11 mouse cellular contexts compared by ENCODE assay signal in genomic region chr7:15966489-15966888, GRCm38 (mm10). TPM values are rescaled to one million over a fixed set of nuclear protein-coding genes. Genes with fewer than 3 reads are reported as not detected.
A peak's percentile ranks its signal among the peaks of the same experiment; 100 is the strongest.
DNase-seq lines count a peak whose midpoint lies in the region; ATAC-seq and TF ChIP-seq lines count a peak whose summit lies in the region.
"Had no signal": no experiment of that assay in that cellular context is flagged by ENCODE, and none has a peak within 500 bp of the region (broad histone marks: within the 10 kb centered on the region; RNA-seq: fewer than 3 reads in every experiment).

No protein-coding gene starts in this region.

- ATAC-seq in heart, embryonic 11.5 days (replicated peaks; ENCODE audit: insufficient number of reproducible peaks, low FRiP score, low TSS enrichment) = no peak
- no peak for ATAC-seq in lung, embryonic 14.5 days (ENCODE audit: insufficient read depth)

- no peak overlapping the region for H3K27ac ChIP-seq in heart, embryonic 11.5 days (ENCODE audit: low read depth, low read length)
- H3K27ac ChIP-seq in lung, embryonic 14.5 days (ENCODE audit: low read depth) = no peak overlapping the region
- H3K27ac ChIP-seq in embryonic fibroblast, embryonic 13.5 days (ENCODE audit: insufficient read depth, low read length) = peak overlapping the region; percentile 55

- H3K9ac ChIP-seq in heart, embryonic 11.5 days (ENCODE audit: low read depth, low read length) = no peak overlapping the region
- H3K9ac ChIP-seq in lung, embryonic 14.5 days = peak overlapping the region; percentile 69; the same call in 1 of the 2 replicates

- peaks cover 35% of the 10 kb centered on the region for H3K79me2 ChIP-seq in myocyte (ENCODE audit: control insufficient read depth, insufficient read depth)

- no peak for TF ChIP-seq POLR2A in embryonic fibroblast, embryonic 13.5 days (IDR thresholded peaks at IDR 0.05; ENCODE audit: low read depth, low read length)
- no peak for TF ChIP-seq POLR2A in myocyte (IDR thresholded peaks at IDR 0.05; ENCODE audit: insufficient read length, low read depth)

- 42% methylated on average over 3 of the region's 3 CpGs for WGBS in heart, embryonic 11.5 days (ENCODE audit: insufficient replicate concordance)
- 64% methylated on average over 3 of the region's 3 CpGs for WGBS in lung, embryonic 14.5 days

- DNase-seq in heart, adult 8-10 months (ENCODE audit: low spot score) = no peak
- no peak for DNase-seq in lung, embryonic 14.5 days
- DNase-seq in lung, postnatal 25 days (ENCODE audit: low spot score) = no peak
- DNase-seq in thymus, postnatal 0 days (ENCODE audit: low spot score) = no peak
- no peak for DNase-seq in frontal cortex, postnatal 10 days (ENCODE audit: low spot score in 2 of 2)
- DNase-seq: cerebellum, adult 11 months; right cerebral cortex, postnatal 14 days had no signal

- H3K36me3 ChIP-seq in heart, embryonic 11.5 days (ENCODE audit: control insufficient read depth, insufficient read depth, low read length) = peaks cover 3% of the 10 kb centered on the region
- peaks cover 18% of the 10 kb centered on the region; the same call in 1 of the 2 replicates for H3K36me3 ChIP-seq in lung, embryonic 14.5 days (ENCODE audit: insufficient read depth)
- H3K36me3 ChIP-seq in myocyte (ENCODE audit: control insufficient read depth, insufficient read depth) = no peaks in the 10 kb centered on the region

- peak overlapping the region; percentile 20 for H3ac ChIP-seq in myocyte (ENCODE audit: control insufficient read depth, insufficient read length)

- H3K4me1 ChIP-seq in heart, embryonic 11.5 days (ENCODE audit: control insufficient read depth, insufficient read depth, low read length) = peaks cover 11% of the 10 kb centered on the region
- H3K4me1 ChIP-seq in lung, embryonic 14.5 days (ENCODE audit: insufficient read depth) = peaks cover 22% of the 10 kb centered on the region
- H3K4me1 ChIP-seq in embryonic fibroblast, embryonic 13.5 days (ENCODE audit: control insufficient read depth, insufficient read depth, low read length) = peaks cover 15% of the 10 kb centered on the region

- H3K27me3 ChIP-seq in heart, embryonic 11.5 days (ENCODE audit: control insufficient read depth, insufficient read depth, low read length) = no peaks in the 10 kb centered on the region
- no peaks in the 10 kb centered on the region for H3K27me3 ChIP-seq in lung, embryonic 14.5 days (ENCODE audit: insufficient read depth, low read length)
- H3K27me3 ChIP-seq in myocyte (ENCODE audit: control insufficient read depth, insufficient read depth, insufficient read length) = no peaks in the 10 kb centered on the region
- H3K27me3 ChIP-seq: CH12.LX had no signal

- H3K4me2 ChIP-seq in heart, embryonic 11.5 days = peak overlapping the region; percentile 70
- peak overlapping the region; percentile 57 for H3K4me2 ChIP-seq in lung, embryonic 14.5 days
- H3K4me2 ChIP-seq in myocyte (ENCODE audit: low read depth) = peak overlapping the region; percentile 62

- TF ChIP-seq CTCF in lung, embryonic 14.5 days (IDR thresholded peaks at IDR 0.05; ENCODE audit: low read depth) = no peak
- no peak for TF ChIP-seq CTCF in embryonic fibroblast, embryonic 13.5 days (IDR thresholded peaks at IDR 0.05; ENCODE audit: borderline replicate concordance, insufficient read depth, low read length)

- H3K4me3 ChIP-seq in heart, embryonic 11.5 days (ENCODE audit: low read depth, low read length) = peak overlapping the region; percentile 45
- peak overlapping the region; percentile 52 for H3K4me3 ChIP-seq in lung, embryonic 14.5 days (ENCODE audit: low read depth, low read length)
- H3K4me3 ChIP-seq in embryonic fibroblast, embryonic 13.5 days (ENCODE audit: insufficient read depth, low read length) = peak overlapping the region; percentile 90
- peak overlapping the region; percentile 46 for H3K4me3 ChIP-seq in myocyte

- no peaks in the 10 kb centered on the region; the same call in 1 of the 2 replicates for H3K9me3 ChIP-seq in heart, embryonic 11.5 days (replicated peaks; ENCODE audit: control insufficient read depth, low read length)
- no peaks in the 10 kb centered on the region for H3K9me3 ChIP-seq in lung, embryonic 14.5 days (ENCODE audit: low read depth, low read length)

TF ChIP-seq in myocyte, 11 proteins besides CTCF, POLR2A, EP300 and RAD21:
- TF ChIP-seq REST (IDR thresholded peaks at IDR 0.05; ENCODE audit: insufficient read depth, insufficient read length) = no peak
- no peak for TF ChIP-seq MYOG (IDR thresholded peaks at IDR 0.05; ENCODE audit: control insufficient read depth in 1 of 3, insufficient read depth in 1 of 3, insufficient read length in 2 of 3, low read depth in 2 of 3)
- TF ChIP-seq CEBPB (IDR thresholded peaks at IDR 0.05; ENCODE audit: insufficient read depth, poor library complexity, severe bottlenecking) = no peak
- no peak for TF ChIP-seq POLR2AphosphoS2 (IDR thresholded peaks at IDR 0.05; ENCODE audit: insufficient read length, low read depth)
- TF ChIP-seq TCF12 (IDR thresholded peaks at IDR 0.05; ENCODE audit: insufficient read depth, poor library complexity, severe bottlenecking) = no peak
- no peak for TF ChIP-seq TCF3 (IDR thresholded peaks at IDR 0.05; ENCODE audit: insufficient read length, low read depth)
- no peak for TF ChIP-seq E2F4 (IDR thresholded peaks at IDR 0.05; ENCODE audit: insufficient read depth)

RNA-seq across cellular contexts. Expression of gene Ehd2, which starts 0.9 kb away (rescaled TPM):
- polyA plus RNA-seq in heart, embryonic 11.5 days (2014; fragmentation: Nextera tagmentation; extraction: Ambion mirVana) = 16.3 and 23.4 TPM in 2 replicates
- total RNA-seq in heart, adult 8-10 months (2022) = 10 to 100 TPM; 54.4 to 95.0 (median 82.9) TPM
- polyA plus RNA-seq in lung, embryonic 14.5 days (2014; fragmentation: Nextera tagmentation; extraction: Ambion mirVana) = 61.2 and 67.5 TPM in 2 replicates
- 136 and 191 TPM in 2 replicates for polyA plus RNA-seq in embryonic fibroblast, embryonic 13.5 days (2011; ENCODE audit: insufficient read length, low read depth, missing spikeins)
- 104 TPM for polyA plus RNA-seq in myocyte (2012; fragmentation: generic; extraction: Trizol)
- polyA plus RNA-seq in thymus, postnatal 0 days (2015; fragmentation: Nextera tagmentation; extraction: Ambion mirVana) = 5.1 and 6.5 TPM in 2 replicates

RNA-seq across cellular contexts. Expression of gene Nop53, which starts 20.6 kb away (rescaled TPM):
- polyA plus RNA-seq in heart, embryonic 11.5 days (2014; fragmentation: Nextera tagmentation; extraction: Ambion mirVana) = 130 and 137 TPM in 2 replicates
- total RNA-seq in heart, adult 8-10 months (2022) = 100 to 1,000 TPM; 121 to 147 (median 136) TPM
- polyA plus RNA-seq in lung, embryonic 14.5 days (2014; fragmentation: Nextera tagmentation; extraction: Ambion mirVana) = 184 and 187 TPM in 2 replicates
- polyA plus RNA-seq in embryonic fibroblast, embryonic 13.5 days (2011; ENCODE audit: insufficient read length, low read depth, missing spikeins) = 87.7 and 98.1 TPM in 2 replicates
- polyA plus RNA-seq in myocyte (2012; fragmentation: generic; extraction: Trizol) = 270 TPM
- 273 and 293 TPM in 2 replicates for polyA plus RNA-seq in thymus, postnatal 0 days (2015; fragmentation: Nextera tagmentation; extraction: Ambion mirVana)

RNA-seq across cellular contexts. Expression of gene Selenow, which starts 44.3 kb away (rescaled TPM):
- 726 and 772 TPM in 2 replicates for polyA plus RNA-seq in heart, embryonic 11.5 days (2014; fragmentation: Nextera tagmentation; extraction: Ambion mirVana)
- 100 to 1,000 TPM; 183 to 219 (median 204) TPM for total RNA-seq in heart, adult 8-10 months (2022)
- polyA plus RNA-seq in lung, embryonic 14.5 days (2014; fragmentation: Nextera tagmentation; extraction: Ambion mirVana) = 909 and 927 TPM in 2 replicates
- 382 and 390 TPM in 2 replicates for polyA plus RNA-seq in embryonic fibroblast, embryonic 13.5 days (2011; ENCODE audit: insufficient read length, low read depth, missing spikeins)
- 507 TPM for polyA plus RNA-seq in myocyte (2012; fragmentation: generic; extraction: Trizol)
- polyA plus RNA-seq in thymus, postnatal 0 days (2015; fragmentation: Nextera tagmentation; extraction: Ambion mirVana) = 550 and 586 TPM in 2 replicates
